Mouse (Mus musculus): Measurements from ENCODE around the gene Fbxl20. TPM values are rescaled to one million over a fixed set of nuclear protein-coding genes. Genes with fewer than 3 reads are reported as not detected.
A peak's percentile ranks its signal among the peaks of the same experiment; 100 is the strongest.

The Fbxl20 gene
- total RNA-seq (2015; ENCODE audit: low replicate concordance), result 9.6 and 10.2 TPM in 2 replicates
- total RNA-seq (2017; ENCODE audit: low replicate concordance), result 14.0 and 22.7 TPM in 2 replicates

DNA sequence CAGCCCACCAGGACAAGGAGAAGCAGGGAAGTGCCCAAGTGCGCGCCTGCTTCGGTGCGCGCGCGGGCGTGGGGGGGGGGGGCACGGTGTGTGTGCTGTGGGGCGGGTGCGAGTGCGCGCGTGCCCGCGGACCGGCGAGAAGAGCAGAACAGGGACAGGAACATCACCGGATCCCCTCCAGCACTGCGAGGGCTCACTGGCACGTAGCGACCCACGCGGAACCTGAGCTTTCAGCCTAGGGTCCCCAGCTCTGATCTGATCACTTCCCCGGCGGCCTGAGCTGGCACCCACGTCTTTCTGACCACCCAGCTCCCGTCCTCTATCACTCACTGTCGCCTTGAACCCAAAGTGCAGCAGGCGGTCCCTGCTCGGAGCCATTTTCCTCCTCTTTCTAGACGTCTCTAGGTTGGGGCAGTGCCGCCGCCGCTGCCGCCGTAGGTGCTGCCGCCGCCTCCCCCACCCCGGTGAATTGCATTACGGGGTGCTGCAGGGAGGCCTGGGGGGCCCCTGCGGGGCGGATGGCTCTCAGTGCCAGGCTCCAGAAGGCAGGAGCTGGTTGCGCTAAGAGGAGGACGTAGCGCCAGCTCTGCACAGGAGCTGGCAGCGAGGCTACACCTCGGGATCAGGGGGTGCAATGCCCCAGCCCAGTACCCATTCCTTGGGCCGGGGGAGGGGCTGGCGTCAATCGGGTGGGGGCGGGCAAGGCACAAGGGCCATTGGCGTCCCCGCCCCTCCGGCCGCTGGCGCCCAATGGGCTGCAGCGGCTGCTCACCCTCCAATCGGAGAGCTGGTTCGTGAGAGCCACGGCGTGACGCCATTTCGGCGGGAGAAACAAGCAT, at the start of gene Fbxl20:
Gene Fbxl20, minus strand, starts transcription at position 618 of the 839 bp plus-strand sequence.
- peak; percentile 90 for ATAC-seq (replicated peaks; ENCODE audit: low FRiP score, poor library complexity, severe bottlenecking)

DNA sequence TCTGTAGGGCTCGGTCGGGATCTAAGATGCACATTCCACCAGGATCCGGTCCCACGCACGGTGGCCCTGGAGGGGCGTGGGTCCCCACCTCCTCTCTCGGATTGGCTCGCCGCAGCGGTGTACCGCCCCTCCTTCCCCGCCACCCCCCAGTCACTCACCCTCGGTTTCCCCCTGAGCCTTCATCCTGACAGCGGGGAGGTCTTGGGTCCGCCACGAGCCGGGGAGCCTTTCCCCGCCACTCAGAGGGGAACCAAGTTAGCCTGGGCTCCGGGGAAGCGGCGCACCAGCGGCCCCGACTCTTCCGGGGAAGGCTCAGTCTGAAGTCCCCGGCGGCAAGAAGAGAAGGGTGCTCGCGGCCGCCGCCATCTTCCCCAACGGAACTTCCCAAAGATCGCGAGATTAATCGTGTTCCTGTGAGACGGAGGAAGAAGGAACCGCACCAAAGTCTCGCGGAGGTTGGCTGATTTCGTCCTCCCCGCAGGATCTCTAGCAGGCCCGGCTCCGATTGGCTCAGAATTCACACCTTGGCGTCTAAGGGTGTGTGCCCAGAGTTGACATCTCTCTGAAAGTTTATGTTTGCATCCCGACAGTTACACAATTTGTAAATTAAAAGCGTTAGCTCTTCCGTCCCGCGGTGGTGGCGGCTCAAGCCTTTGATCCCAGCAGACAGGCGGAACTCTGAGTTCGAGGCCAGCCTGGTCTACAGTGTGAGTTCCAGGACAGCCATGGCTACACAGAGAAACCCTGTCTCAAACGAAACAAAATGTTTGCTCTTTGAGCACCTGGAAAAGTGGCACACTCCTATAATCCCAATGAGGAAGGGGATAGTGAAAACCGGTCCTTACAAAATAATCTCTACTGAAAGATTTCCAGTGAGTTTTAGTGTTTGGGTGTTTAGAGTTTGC, 43.0 kb upstream of the Fbxl20 start, which contains the start of gene Med1:
Gene Med1, minus strand, starts transcription at position 393 of the 905 bp plus-strand sequence.
- ATAC-seq (replicated peaks; ENCODE audit: low FRiP score, poor library complexity, severe bottlenecking), result peak; percentile 96

DNA sequence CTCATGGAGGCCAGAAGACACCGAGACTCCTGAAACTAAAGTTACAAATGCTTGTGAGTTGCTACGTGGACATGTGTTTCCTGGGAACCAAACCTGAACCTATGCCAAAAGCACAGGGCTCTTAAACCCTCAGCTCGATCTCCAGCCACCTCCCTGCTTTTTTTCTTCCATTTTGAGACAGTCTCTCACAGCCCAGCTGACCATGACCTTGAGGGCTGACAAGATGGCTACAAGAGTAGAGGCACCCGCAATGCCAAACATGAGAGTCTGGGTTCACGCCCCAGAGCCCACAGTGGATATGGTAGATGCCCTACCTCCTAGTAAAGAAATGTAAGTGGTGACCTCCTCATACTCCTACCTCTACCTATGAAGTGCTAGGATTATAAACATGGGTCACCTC, 40.6 kb upstream of the Fbxl20 start:
- ATAC-seq (replicated peaks; ENCODE audit: low FRiP score, poor library complexity, severe bottlenecking), result no peak

DNA sequence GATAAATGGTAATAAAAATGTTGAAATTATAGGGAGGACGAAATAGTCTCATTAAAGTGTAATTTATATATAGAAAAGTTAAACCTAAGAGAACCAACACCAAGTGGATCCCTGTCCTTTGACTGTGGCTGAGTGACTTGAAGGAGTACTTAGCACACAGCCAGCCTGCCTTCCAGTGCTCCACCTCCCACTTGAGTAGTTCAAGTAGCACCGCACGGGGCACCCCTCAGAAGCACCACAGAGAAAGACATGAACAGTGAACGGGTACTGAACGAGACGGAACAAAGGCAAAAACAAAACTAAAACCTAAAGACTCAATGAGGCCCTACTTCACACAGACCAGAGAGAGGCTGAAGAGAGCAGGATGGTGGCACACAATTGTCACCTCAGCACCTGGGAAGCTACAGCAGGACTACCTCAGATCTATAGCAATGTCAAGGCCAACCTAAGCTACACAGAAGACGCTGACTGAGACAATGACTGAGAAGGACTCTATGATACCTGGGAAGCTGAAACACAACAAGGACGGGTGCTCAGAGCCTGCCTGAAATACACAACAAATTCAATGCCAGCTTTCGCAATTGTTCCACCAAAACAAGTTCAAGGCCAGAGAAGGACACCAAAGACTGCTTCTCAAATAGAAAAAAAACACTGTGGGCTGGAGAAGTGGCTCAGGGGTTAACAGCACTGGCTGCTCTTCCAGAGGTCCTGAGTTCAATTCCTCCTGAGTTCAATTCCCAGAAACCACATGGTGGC, 37.6 kb upstream of the Fbxl20 start:
- no peak for ATAC-seq (replicated peaks; ENCODE audit: low FRiP score, poor library complexity, severe bottlenecking)

DNA sequence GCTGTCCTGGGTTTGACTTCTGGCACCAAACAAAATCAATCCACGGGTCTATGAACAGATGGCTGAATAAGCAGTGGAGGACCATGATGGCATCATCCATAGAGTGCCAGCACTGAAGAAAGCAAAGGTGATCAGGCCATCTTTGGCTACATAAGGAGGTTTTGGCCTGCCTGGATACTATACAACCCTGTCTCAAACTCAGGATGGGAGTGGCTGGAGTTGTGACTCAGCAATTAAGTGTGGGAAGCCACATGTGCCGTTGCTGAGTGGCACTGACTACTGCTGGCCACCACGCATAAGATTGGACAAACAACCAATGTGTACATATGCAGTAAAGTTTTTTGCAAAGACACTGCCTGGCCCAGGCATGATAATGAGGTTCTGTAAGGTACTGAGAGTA, 31.9 kb upstream of the Fbxl20 start:
- ATAC-seq (replicated peaks; ENCODE audit: low FRiP score, poor library complexity, severe bottlenecking), result peak; percentile 91

DNA sequence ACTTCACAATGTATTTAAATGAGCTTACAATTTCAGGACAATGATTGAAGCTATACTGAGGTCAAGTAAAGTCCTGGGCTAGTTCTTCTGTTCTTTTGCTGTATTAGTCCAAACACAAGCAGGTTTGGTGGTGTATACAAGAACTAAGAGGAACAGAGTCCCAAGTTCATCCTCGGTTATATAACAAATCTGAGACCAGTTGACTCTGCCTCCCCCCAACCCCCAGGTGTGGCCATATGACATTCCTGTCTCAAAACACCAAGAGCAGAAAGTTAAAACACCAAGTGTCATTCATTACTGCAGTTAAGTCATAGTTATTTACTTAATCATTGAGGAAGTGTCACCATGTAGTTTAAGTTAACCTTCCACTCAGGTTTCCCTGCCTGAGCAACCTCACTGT, 18.2 kb upstream of the Fbxl20 start:
- ATAC-seq (replicated peaks; ENCODE audit: low FRiP score, poor library complexity, severe bottlenecking), result no peak

DNA sequence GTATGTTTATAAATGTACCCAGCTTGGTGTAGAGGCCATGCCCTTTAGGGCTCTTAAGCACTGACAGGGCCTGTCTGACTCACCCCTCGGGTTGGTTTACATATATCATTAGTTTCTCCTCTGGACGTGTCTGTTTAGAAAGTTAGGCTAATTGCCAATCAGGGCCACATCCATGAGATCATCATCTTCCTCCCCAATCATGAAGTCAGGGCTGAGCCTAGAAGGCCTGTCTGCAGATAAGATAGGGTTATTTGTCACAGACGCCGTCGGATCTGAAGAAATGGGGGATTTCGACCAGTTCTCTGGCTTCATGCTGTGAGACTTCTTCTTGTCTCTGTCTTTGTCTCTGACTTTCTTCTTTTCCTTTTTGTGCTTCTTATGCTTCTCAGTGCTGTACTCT, 4.9 kb upstream of the Fbxl20 start:
- ATAC-seq (replicated peaks; ENCODE audit: low FRiP score, poor library complexity, severe bottlenecking), result no peak

DNA sequence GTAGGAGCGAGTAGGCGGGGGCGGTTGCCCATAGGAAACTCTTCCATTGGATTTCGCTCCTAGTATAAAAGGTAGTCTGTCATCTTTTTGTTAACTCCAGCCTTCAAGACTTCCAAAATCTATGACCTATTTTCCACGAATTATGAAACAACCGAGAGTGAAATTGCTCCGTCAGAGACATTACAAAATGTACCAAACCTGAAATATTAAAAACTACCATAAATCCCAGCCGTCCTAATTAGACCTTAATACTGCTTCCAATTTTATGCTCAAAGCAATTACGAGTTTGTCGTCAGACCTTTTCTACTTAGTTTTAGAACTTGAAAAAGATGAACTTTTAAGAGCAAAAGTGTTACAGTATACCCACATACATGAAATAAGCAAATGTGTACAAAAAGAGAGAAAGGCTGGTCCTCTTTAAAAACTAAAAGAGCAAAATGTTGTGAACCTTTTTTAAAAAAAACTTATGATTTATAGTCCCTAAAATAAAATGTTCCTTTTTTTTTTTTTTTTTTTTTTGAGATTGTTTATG, 488 bp upstream of the Fbxl20 start:
- ATAC-seq (replicated peaks; ENCODE audit: low FRiP score, poor library complexity, severe bottlenecking), result no peak

DNA sequence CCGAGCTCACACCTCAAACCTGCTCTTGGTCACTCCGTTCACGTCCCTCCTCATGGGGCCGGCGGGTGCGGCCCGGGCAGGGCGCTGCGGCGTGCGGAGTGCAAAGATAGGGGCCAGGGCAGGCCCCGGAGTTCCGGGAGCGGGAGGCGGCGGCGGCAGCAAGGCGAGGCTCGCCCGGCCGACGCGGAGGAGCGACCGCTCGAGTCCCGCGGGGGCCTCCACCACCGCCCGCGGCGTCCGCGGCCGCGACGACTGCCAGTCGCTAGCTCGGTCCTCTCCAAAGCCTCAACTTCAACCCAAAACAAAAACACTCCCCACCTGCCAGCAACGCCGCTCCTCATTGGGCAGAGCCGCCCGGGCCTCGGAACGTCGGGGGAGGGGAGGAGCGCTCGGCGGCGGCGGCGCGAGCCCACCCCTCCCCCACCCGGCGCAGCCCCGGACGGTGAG, 876 bp downstream of the Fbxl20 start:
- ATAC-seq (replicated peaks; ENCODE audit: low FRiP score, poor library complexity, severe bottlenecking), result peak; percentile 72

DNA sequence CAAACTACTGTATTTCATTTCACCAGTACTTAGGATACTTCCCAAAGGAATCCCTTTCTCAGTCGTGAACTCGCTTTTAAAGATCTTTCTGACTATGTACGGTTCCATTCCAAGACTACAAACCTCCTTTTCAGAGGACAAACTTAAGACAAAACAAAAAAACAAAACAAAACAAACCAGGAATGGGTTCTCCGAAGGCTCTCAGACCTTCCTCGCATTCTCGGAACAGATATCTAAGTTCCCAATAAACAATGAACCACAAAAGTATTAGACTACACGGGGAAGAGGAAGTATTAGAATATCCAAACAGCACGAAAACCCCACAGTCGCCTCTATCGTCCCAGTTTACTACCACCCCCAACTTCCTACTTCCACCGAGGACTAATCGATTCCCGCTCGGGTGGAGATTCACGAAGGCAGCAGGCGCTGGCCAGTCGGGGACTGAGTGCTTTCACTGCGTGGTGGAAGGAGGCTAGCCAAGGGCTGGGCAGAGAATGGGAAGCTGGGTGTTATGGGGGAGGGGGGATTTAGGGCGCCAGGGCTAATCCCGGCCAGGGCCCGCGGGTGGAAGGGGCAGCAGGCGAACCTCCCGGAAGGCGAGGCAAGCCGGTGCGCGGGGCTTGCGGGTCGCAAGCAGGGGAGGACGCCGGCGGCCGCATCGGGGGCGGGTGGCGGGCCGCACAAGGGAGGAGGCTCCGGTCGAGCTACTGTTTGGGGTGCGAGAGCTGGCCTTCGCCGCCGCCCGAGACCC, 1.5 kb downstream of the Fbxl20 start:
- ATAC-seq (replicated peaks; ENCODE audit: low FRiP score, poor library complexity, severe bottlenecking), result 0 out of 2 replicates have a peak, but pooled peaks have one; percentile 38

DNA sequence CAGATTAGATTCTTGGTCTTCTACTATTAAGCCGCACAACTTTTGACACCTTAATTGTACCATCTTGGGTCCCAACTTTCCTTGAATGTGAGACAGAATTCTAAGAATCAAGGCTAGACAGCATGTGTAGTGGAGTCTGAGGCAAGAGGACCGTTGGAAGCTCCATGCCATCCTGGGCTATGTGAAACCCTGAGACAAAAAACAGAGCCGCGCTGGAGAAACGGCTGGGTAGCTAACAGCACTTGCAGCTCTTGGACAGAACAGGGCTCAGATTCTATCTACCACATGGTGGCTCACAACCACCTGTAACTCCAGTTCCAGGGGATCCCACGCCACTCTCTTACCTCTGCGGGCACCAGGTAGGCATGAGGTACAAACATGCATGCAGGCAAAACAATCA, 4.3 kb downstream of the Fbxl20 start:
- no peak for ATAC-seq (replicated peaks; ENCODE audit: low FRiP score, poor library complexity, severe bottlenecking)

DNA sequence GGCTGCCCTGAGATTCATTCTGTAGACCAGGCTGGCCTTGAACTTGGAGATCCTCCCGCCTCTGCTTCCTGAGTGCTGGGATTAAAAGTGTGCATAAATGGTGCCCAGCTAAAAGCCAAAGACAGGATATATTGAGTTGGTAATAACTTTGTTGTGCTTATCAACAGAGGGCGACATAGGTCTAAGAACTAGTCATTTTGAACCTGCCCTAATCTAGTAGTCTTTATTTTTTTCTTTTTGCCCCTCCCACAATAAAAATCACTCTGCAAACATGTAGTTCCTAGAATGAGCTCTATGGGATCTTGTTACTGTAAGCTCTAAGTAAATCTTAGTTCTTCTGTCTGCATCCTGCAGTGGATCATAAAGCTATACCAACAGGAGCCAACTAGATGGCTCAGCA, 7.7 kb downstream of the Fbxl20 start:
- ATAC-seq (replicated peaks; ENCODE audit: low FRiP score, poor library complexity, severe bottlenecking), result no peak

DNA sequence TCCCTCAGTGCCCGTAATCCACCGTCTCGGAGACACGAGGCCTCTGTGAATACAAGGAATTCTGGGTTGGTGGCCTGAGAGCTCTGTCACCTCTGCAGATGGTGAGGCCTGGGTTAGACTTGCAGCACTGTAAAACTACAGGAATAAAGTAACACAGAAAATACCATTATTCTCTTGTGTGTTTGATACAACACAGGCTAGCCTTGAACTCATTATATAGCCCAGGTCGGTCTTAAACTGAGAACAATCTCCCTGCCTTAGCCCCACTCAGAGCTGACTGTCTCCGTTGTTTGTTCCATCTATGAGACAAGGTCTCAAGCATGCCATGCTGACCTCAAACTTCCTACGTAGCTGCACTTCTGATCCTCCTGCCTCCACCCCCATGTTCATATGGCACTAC, 11.3 kb downstream of the Fbxl20 start:
- no peak for ATAC-seq (replicated peaks; ENCODE audit: low FRiP score, poor library complexity, severe bottlenecking)

DNA sequence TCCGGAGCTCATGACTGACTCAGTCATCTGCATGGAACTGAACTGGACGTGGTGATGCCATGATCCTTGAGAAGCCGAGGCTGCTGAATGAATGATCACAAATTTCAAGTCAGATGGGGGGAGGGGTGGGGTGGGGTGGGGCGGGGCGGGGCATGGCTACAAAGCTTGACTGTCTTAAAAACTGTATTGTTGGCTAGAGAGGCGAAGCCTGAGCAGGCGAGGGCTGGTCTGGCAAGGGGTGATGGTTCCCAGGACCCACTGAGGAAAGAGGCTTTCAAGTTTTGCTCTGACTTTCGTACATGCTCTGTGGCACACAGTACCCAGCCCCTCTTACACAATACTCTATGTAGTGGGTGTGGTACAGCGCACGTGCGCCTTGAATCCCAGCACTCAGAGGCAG, 12.4 kb downstream of the Fbxl20 start:
- no peak for ATAC-seq (replicated peaks; ENCODE audit: low FRiP score, poor library complexity, severe bottlenecking)

DNA sequence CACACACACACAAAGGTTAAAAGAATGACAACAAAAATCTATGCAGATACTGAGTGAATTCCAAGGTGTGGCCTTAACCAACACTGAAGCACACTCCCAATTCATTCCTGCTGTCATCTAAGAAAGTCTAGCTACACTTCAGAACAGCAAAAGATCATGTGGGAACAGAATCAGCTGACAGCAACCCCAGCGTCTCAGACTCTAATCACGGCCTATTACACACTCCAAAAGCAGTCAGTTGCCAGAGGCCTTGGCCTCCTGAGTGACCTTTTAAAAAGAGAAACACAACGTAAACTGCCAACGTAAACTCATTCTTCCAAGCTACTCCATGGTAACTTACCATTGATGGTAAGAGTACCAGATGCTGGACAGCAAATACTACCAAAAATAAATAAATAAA, 15.3 kb downstream of the Fbxl20 start:
- ATAC-seq (replicated peaks; ENCODE audit: low FRiP score, poor library complexity, severe bottlenecking), result no peak

DNA sequence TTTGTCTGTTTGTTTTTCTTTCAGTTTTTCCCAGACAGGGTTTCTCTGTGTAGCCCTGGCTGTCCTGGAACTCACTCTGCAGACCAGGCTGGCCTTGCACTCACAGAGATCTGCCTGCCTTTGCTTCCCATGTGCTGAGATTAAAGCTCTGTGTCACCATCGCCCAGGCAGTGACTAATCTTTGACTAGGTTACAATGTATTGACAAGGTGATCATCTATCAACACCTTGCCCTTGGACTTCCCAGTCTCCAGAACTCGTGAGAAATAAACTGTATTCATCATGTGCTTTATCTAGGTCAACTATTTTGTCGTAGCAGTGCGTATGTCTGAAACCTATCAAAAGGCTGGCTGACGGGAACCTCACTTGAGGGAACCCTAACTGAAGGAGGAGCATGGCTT, 26.8 kb downstream of the Fbxl20 start:
- ATAC-seq (replicated peaks; ENCODE audit: low FRiP score, poor library complexity, severe bottlenecking), result no peak

DNA sequence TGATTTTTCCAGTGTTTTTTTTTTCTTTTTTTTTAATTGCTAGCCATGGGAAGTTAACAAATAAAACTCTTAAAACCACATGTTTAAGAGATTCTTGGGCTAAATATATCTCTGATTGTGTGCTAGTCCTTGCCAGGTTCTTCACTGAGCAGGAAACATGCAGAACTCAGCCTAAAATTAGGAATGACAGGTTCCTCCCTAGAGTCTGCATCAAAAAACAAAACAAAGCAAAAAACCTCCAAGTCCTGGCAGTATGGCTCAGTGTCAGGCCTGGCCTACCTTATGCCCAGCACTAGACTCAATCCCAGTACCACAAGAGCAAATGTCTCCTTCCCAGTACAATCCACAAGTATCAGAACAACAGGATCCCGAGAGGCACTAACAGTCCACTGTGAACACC, 35.8 kb downstream of the Fbxl20 start:
- no peak for ATAC-seq (replicated peaks; ENCODE audit: low FRiP score, poor library complexity, severe bottlenecking)

DNA sequence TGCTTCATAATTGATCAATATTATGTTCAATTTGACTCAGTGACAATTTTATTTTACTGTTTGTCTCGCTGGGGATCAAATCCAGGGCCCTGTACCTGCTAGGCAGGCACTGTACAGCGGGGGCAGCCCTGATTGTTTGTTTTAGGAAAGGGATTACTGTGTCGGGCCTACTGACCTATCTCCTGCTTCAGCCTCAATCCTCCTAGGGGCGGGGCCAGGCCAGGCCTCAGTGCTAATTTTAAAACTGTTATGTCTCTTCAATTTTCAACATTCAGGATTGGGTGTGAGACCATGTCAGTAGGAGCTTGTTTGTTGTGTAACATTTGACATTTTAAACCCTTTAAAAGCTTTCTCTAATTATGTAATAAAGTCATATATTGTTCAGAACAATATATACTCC, 36.7 kb downstream of the Fbxl20 start:
- no peak for ATAC-seq (replicated peaks; ENCODE audit: low FRiP score, poor library complexity, severe bottlenecking)

DNA sequence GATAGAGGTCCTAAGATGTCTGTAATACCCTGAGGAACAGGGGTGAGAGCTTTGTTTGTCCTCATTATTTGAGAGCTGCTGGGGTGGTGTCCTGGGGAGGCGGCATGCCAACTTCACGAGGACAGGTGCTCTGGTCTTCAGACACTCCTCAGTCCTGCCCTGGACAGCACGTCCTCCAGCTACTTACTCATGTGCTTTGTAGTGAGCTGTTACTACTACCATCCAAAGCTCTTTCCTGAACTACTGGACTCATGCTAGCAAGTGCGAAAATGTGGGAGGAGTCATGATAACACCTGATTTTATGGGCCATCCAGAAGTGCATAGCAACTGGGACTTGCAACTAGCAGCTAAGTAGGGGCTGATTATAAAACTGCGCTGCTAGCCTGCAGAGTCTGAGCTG, 40.5 kb downstream of the Fbxl20 start:
- no peak for ATAC-seq (replicated peaks; ENCODE audit: low FRiP score, poor library complexity, severe bottlenecking)

All from erythroblast, adult 5-6 weeks (primary cell).